Mouse (Mus musculus) forebrain, postnatal 0 days (tissue): ENCODE measurements around the gene Usp29. TPM values are rescaled to one million over a fixed set of nuclear protein-coding genes. Genes with fewer than 3 reads are reported as not detected.

Source experiments
- ATAC-seq: fragments of 200-750 bp; cut with Nextera tagmentation; 2 replicates; pipeline ENCODE4 v1.8.0; 2017; ENCODE audit warnings: mild to moderate bottlenecking, moderate library complexity
- DNase-seq: peaks from one replicate; pipeline ENCODE4 v3.0.0-alpha.2; 2015
- H3K27ac ChIP-seq: fragments of 300-500 bp; sonication (generic); 2 replicates; pipeline ENCODE4 v1.5.1; 2014; ENCODE audit warnings: low read depth, mild to moderate bottlenecking, antibody characterized with exemption, low read length, moderate library complexity, mixed read lengths
- H3K27me3 ChIP-seq: fragments of 300-500 bp; sonication (generic); 2 replicates; pipeline ENCODE4 v1.6.1; 2014; ENCODE audit warnings: mild to moderate bottlenecking, low read length, mixed read lengths; ENCODE audit not compliant: insufficient read depth
- H3K36me3 ChIP-seq: fragments of 300-500 bp; sonication (generic); 2 replicates; pipeline ENCODE4 v1.6.1; 2014; ENCODE audit warnings: mild to moderate bottlenecking, moderate library complexity; ENCODE audit not compliant: insufficient read depth
- H3K4me1 ChIP-seq: fragments of 300-500 bp; sonication (generic); 2 replicates; pipeline ENCODE4 v1.6.1; 2014; ENCODE audit warnings: antibody characterized with exemption; ENCODE audit not compliant: insufficient read depth
- H3K4me2 ChIP-seq: fragments of 300-500 bp; sonication (generic); 2 replicates; pipeline ENCODE4 v1.6.1; 2014; ENCODE audit warnings: low read depth, mild to moderate bottlenecking, moderate library complexity
- H3K4me3 ChIP-seq: fragments of 300-500 bp; sonication (generic); 2 replicates; pipeline ENCODE4 v1.5.1; 2014; ENCODE audit warnings: low read depth, low read length, mixed read lengths
- H3K9ac ChIP-seq: fragments of 300-500 bp; sonication (generic); 2 replicates; pipeline ENCODE4 v1.6.1; 2014; ENCODE audit warnings: mild to moderate bottlenecking
- H3K9me3 ChIP-seq: fragments of 300-500 bp; sonication (generic); 2 replicates; pipeline ENCODE4 v1.6.1; 2016; ENCODE audit warnings: low read length
- CTCF ChIP-seq: sonication (generic); IDR thresholded peaks from 2 replicates; pipeline ENCODE4 v1.5.1; 2016; ENCODE audit warnings: antibody characterized with exemption, control low read depth, low read depth
- WGBS: fragments of 180-500 bp; shearing (Covaris S2); extraction: QIAGEN DNeasy Blood & Tissue Kit; methylation state at CpG from one replicate; pipeline ENCODE4 v1.1.7; 2014; 5-methylcytosine and 5-hydroxymethylcytosine counted together
- polyA plus RNA-seq: library from polyadenylated mRNA; unstranded; fragments of >200 nt; fragmentation: Nextera tagmentation; extraction: Ambion mirVana; gene quantifications from 2 replicates; pipeline ENCODE4 v1.2.1, GENCODE M21; 2015
- total RNA-seq: library from RNA; depleted of rRNA; stranded (reverse); fragments of >200 nt; gene quantifications from 2 replicates; pipeline ENCODE4 v1.2.3, GENCODE M21; 2014

Gene Usp29
- total and polyA plus RNA-seq, 2 experiments from 2014 or later = 21.9 to 97.8 TPM

- WGBS = 77% methylated on average over 8 of the region's 8 CpGs
- Histone ChIP-seq H3K9ac (no peak overlapping the region), H3K4me3 (no peak overlapping the region), H3K9me3 (no peaks in the 10 kb centered on the region), H3K36me3 (no peaks in the 10 kb centered on the region), H3K27ac (no peak overlapping the region), H3K4me1 (no peaks in the 10 kb centered on the region), H3K4me2 (no peak overlapping the region), H3K27me3 (no peaks in the 10 kb centered on the region)
- TF ChIP-seq CTCF = no peak
- no peak for ATAC-seq
- no peak for DNase-seq
Measured at GRCm38 (mm10) chr7:6903489-6903888, 173.1 kb downstream of the Usp29 start.

- 88% methylated on average over 7 of the region's 7 CpGs for WGBS
- no peak for TF ChIP-seq CTCF
- Histone ChIP-seq H3K4me2 (no peak overlapping the region), H3K9ac (no peak overlapping the region), H3K27ac (no peak overlapping the region), H3K27me3 (no peaks in the 10 kb centered on the region), H3K9me3 (no peaks in the 10 kb centered on the region), H3K36me3 (no peaks in the 10 kb centered on the region), H3K4me1 (peaks cover 5% of the 10 kb centered on the region; the same call in 1 of the 2 replicates), H3K4me3 (no peak overlapping the region)
- DNase-seq (no peak), ATAC-seq (no peak)
Measured at GRCm38 (mm10) chr7:6910527-6910926, 180.1 kb downstream of the Usp29 start.

GRCm38 (mm10) chr7:6911731-6912130, 181.4 kb downstream of the Usp29 start:
- H3K4me3 ChIP-seq = no peak overlapping the region
- ATAC-seq = no peak
- H3K9me3 ChIP-seq = no peaks in the 10 kb centered on the region
- TF ChIP-seq CTCF = no peak
- no peak for DNase-seq
- H3K36me3 ChIP-seq = no peaks in the 10 kb centered on the region
- no peak overlapping the region for H3K27ac ChIP-seq
- WGBS = 75% methylated on average over 5 of the region's 5 CpGs
- H3K27me3 ChIP-seq = no peaks in the 10 kb centered on the region
- no peak overlapping the region for H3K9ac ChIP-seq
- H3K4me1 ChIP-seq = peaks cover 5% of the 10 kb centered on the region; the same call in 1 of the 2 replicates
- no peak overlapping the region for H3K4me2 ChIP-seq

GRCm38 (mm10) chr7:6913439-6914380, 183.3 kb downstream of the Usp29 start:
- Histone ChIP-seq H3K36me3 (no peaks in the 10 kb centered on the region), H3K4me1 (peaks cover 5% of the 10 kb centered on the region; the same call in 1 of the 2 replicates), H3K4me2 (peak overlapping the region; percentile 45), H3K9ac (peak overlapping the region; percentile 39), H3K27me3 (no peaks in the 10 kb centered on the region), H3K9me3 (no peaks in the 10 kb centered on the region), H3K4me3 (peak overlapping the region; percentile 20), H3K27ac (no peak overlapping the region)
- 19% methylated on average over 30 of the region's 30 CpGs for whole genome bisulfite sequencing
- TF ChIP-seq CTCF = no peak
- no peak; the same call in 1 of the 2 replicates for ATAC-seq
- DNase-seq = no peak

GRCm38 (mm10) chr7:6917126-6917525, 186.7 kb downstream of the Usp29 start:
- H3K27me3 ChIP-seq = no peaks in the 10 kb centered on the region
- no peak for ATAC-seq
- H3K9me3 ChIP-seq = no peaks in the 10 kb centered on the region
- no peak overlapping the region for H3K4me3 ChIP-seq
- DNase-seq = no peak
- TF ChIP-seq CTCF = no peak
- H3K27ac ChIP-seq = no peak overlapping the region
- no peaks in the 10 kb centered on the region for H3K36me3 ChIP-seq
- 73% methylated on average over 5 of the region's 5 CpGs for WGBS
- H3K4me2 ChIP-seq = no peak overlapping the region
- H3K9ac ChIP-seq = no peak overlapping the region
- peaks cover 5% of the 10 kb centered on the region; the same call in 1 of the 2 replicates for H3K4me1 ChIP-seq

- H3K9ac ChIP-seq = no peak overlapping the region
- no peak overlapping the region for H3K4me2 ChIP-seq
- peaks cover 5% of the 10 kb centered on the region; the same call in 1 of the 2 replicates for H3K4me1 ChIP-seq
- no peaks in the 10 kb centered on the region for H3K27me3 ChIP-seq
- ATAC-seq (peak; percentile 87), DNase-seq (peak; percentile 92)
- peak; percentile 89 for TF ChIP-seq CTCF
- H3K9me3 ChIP-seq = no peaks in the 10 kb centered on the region
- no peak overlapping the region for H3K27ac ChIP-seq
- H3K4me3 ChIP-seq = no peak overlapping the region
- H3K36me3 ChIP-seq = no peaks in the 10 kb centered on the region
- WGBS = 11% methylated on average over 10 of the region's 10 CpGs
Measured at GRCm38 (mm10) chr7:6918267-6918666, 187.9 kb downstream of the Usp29 start.

- ATAC-seq = 0 out of 2 replicates have a peak, but pooled peaks have one; percentile 8
- H3K27me3 ChIP-seq = no peaks in the 10 kb centered on the region
Measured at GRCm38 (mm10) chr7:6919131-6919870, 188.9 kb downstream of the Usp29 start.

More at GRCm38 (mm10) chr7:6919131-6919870, 188.9 kb downstream of the Usp29 start:
- no peak for DNase-seq
- Histone ChIP-seq H3K9ac (no peak overlapping the region), H3K4me3 (no peak overlapping the region), H3K36me3 (no peaks in the 10 kb centered on the region), H3K9me3 (no peaks in the 10 kb centered on the region), H3K27ac (no peak overlapping the region), H3K4me1 (no peaks in the 10 kb centered on the region), H3K4me2 (no peak overlapping the region)
- TF ChIP-seq CTCF = no peak
- 64% methylated on average over 1 of the region's 1 CpGs for WGBS
